Mouse (Mus musculus): ENCODE data around the gene Cpsf3. TPM values are rescaled to one million over a fixed set of nuclear protein-coding genes. Genes with fewer than 3 reads are reported as not detected.

The Cpsf3 gene
- 10 to 100 TPM; 16.7 to 18.8 TPM for total RNA-seq (2021)
- long read RNA-seq, experiment 1, transcript Cpsf3-201 (18 exons, 2,499 nt) = major isoform, 20 of 25 reads
- long read RNA-seq, experiment 1, partial matches to known transcripts = 3 of 25 reads
- long read RNA-seq, experiment 1, other reads (novel, unspliced or antisense) = 1 of 25 reads
- long read RNA-seq, experiment 2, transcript Cpsf3-201 (18 exons, 2,499 nt) = major isoform, 20 of 24 reads
- long read RNA-seq, experiment 2, partial matches to known transcripts = 3 of 24 reads
- long read RNA-seq, experiment 2, other reads (novel, unspliced or antisense) = 1 of 24 reads

DNA sequence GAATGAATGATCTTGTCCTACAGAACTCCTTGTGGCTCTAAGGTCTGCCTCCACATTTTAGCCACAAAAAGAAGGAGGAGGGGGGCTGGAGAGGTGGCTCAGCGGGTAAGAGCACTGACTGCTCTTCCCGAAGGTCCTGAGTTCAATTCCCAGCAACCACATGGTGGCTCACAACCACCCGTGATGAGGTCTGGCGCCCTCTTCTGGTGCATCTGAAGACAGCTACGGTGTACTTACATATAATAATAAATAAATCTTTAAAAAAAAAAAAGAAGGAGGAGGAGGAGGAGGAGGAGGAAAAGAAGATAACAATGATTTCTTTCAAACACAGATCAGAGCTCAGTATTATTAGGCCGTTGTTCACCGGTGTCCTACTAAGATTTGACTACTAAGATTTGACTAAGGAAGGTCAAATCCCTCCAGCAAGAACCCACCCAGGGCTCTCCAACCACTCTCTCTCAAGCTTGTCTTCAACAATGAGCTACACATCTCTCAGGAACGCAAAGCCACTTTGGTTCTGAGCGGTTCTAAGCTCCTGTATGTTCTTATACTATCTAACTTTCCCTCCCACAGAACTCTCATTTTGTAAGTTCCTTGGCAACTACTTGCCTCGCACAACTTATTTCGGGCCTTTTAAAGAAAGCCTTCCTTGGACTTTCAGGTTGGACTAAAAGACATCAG is at the start of gene Cpsf3:
Cpsf3 (plus strand) TSS at position 631 of the 681 bp plus-strand sequence.
- DNase-seq = no peak
- intact Hi-C loops (cut with DNase I) = no loop called here

DNA sequence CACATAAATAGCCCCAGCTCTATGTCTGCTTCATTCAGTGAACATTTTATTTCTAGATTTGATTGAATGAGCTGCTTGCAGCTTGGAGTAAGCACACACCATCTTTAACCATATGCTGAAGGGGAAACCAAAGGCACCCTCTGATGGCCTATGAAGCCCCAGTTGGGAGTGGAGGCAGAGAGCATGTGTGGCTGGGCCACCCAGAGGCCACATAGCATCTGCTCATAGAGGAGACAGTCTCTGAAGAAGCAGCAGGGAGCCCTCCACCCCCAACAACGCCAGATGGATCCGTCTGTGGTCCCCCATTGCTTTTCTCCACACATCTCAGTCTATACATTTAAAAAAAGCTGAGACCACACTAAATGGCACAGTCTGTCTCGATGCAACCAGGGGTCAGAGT is 43.2 kb upstream of the Cpsf3 start:
- no peak for DNase-seq
- intact Hi-C loops (cut with DNase I) = no loop called here

DNA sequence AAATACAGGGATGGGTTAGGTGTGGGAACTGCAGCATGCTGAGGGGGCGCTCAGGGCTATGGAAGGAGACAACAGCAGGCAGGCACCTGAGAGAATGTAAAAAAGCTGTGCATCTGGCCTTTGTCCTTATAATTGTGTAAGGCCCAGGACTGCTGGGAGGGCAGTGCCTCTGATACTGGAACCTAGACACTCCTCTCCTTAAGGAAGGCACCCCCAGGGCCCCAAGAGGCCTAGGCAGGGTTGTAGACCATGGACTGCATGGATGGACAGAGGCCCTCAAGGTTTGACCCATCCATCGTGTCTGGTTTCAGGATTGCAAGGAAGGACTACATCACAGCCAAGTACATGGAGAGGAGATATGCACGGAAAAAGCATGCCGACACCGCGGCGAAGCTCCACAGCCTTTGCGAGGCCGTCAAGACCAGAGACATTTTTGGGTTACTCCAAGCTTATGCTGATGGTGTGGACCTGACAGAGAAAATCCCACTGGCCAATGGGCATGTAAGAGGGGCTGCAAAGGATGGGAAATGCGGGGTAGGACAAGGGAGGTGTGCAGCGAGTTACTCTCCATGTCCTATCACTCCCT is 40.7 kb upstream of the Cpsf3 start:
- DNase-seq = no peak
- intact Hi-C loops (cut with DNase I) = no loop called here

DNA sequence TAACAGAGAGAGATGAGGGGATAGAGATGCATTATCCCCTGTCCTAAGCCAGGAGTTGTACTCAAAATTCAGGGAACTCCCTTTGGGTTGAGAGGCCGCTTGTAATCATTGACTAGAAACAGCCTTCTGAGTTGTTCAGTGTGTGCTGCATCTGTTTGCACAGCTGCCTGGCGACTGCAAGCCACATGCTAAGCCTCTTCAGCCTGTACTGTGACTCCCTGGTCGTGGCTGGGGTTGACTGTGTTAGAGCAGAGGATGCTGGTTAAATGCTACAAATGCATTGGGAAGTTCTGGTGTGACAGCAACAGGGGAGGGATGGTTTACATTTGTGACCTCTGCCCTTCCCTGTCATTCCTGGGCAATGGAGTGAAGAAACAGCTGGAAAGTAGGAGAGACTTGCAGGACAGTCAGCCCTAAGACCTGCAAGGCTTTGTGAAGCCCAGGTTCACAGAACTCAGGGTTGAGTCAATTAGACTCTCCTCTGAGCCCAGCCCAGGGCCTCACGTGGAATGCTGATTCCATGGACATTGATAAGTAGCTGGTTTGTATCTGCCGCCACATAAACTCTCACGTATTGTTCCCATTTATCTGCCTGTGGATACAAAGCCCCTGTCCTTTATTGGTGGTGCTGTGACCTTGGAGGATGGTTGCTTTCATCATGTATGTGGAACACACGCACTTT is 37.3 kb upstream of the Cpsf3 start:
- no peak for DNase-seq
- intact Hi-C loops (cut with DNase I) = no loop called here

DNA sequence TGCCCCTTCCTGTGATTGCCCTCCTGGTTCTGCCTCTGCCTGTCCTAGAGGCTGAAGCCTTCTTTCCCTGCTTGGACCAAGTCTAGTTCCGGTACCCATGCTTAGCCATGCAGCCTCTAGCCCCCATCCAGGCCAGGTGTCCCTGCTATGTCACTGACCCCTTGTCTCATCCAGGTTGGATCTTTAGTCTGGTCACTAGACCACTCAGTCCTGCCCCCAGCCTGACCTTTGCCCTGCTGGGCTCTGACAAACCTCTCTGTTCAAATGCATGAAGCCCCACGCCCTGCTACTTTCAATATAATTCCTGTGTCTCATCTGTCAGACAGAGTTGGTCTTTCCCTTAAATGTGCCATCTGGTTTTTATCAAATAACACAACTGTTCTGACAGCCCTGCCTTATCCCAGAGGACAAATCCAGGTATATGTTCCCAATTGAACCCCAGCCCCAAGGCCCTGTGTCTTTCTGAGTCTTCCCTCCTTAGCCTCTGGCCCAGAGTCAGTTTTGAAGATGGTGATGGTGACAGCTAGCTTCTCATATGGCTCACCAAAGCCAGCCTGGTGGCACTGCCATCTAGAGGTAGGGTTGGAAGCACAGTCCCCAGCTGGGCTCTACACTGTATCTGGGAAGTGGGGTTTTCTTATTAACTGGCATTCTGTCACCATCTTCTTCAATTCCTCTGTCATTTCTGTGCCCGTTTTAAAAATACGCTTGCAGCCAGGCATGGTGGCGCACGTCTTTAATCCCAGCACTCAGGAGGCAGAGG is 24.5 kb upstream of the Cpsf3 start:
- DNase-seq = no peak
- intact Hi-C loops (cut with DNase I) = no loop called here

DNA sequence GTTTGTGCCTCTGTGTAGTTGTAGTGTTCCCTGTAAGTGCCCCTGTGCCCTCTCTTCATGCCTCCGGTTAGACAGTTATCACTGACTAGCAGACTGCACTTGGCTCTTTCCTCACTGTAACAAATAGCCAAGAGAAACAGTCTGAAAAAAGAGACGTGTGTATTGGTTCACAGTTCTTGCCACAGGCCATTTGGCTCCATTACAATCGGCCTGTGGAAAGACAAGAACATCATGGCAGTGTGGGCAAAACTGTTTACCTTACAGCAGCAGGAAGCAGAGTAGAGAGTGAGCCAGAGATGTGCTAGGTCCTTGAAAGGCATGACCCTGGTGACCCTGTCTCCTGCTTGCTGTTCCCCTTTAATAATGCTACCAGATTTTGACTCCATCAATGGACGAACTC is 23.7 kb upstream of the Cpsf3 start:
- DNase-seq = no peak
- intact Hi-C loops (cut with DNase I) = no loop called here

DNA sequence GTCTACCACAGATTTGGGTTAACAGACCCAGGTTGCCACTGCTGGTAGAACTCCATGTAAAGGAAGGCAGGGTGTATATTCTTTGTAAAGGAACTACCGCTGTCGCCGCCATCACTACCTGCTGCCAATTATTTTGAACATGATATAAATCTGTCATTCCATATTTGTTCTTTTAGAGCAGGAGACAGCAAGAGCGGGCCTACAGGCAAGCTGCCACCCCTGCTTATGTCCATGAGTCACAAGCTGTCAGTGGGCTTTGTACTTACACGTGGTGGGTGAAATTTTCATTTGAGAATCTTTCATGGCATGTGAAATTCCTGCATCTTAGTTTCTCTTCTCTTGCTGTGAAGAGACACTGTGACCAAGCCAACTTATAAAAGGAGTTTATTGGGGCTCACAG is 21.9 kb upstream of the Cpsf3 start:
- no peak for DNase-seq
- intact Hi-C loops (cut with DNase I) = no loop called here

DNA sequence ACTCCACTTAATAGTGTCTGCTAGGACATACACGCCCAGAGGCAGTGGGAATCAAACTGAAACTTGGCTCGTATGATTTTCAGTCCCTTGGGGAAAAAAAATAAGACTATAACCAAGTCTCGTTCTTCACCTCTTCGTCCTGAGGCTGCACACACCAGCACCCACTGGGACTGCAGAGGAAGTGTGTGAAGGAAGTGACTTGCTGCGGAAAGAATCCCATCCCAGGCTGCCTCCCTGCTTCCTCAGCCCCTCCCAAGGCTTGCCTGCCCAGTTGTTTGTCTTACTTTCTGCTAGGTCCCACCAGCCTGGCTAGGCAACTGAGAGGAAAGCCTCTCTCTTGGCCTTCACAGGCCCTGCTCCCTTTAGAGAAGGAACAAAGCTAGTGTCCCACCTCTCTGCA is 20.9 kb upstream of the Cpsf3 start:
- DNase-seq = peak; percentile 26
- intact Hi-C loops (cut with DNase I) = no loop called here

DNA sequence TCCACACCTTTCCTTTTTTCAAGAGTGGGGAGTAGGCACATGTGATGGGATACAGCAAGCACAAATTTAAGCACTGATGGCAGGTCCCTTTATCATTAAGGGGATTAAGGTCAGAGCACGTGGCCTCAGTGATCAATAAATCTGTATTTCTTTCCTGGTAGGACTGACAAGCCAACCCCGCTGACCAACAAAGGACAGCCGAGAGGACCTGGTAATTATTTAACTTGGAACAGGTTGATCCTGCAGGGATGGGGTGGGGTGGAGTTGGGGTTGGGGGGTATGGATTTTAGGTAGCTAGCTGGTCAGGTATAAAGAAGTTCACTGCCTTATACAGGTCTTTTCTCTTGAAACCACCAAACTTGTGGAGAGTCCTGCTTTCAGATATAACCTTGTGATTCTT is 20.2 kb upstream of the Cpsf3 start:
- intact Hi-C loops (cut with DNase I) = no loop called here
- no peak for DNase-seq

DNA sequence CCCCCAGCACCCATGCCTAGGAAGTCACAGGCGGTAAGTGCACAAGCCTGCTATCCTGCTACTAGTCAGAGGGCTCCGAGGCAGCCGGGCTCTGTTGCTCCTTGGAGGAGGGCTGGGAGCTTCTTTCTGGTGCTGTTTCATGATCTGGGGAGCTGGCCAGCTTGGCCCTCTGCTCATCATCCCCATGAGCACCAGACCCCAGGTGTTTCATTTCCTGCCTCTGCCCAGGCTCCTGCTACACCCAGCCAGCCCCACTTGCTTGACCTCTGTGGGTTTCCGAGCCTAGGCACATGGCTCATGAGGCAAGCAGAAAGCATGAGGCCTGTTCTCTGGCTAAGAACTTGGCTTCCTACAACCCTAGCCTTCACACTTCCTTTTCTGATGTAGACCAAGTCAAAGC is 19.7 kb upstream of the Cpsf3 start:
- DNase-seq = no peak
- intact Hi-C loops (cut with DNase I) = no loop called here

DNA sequence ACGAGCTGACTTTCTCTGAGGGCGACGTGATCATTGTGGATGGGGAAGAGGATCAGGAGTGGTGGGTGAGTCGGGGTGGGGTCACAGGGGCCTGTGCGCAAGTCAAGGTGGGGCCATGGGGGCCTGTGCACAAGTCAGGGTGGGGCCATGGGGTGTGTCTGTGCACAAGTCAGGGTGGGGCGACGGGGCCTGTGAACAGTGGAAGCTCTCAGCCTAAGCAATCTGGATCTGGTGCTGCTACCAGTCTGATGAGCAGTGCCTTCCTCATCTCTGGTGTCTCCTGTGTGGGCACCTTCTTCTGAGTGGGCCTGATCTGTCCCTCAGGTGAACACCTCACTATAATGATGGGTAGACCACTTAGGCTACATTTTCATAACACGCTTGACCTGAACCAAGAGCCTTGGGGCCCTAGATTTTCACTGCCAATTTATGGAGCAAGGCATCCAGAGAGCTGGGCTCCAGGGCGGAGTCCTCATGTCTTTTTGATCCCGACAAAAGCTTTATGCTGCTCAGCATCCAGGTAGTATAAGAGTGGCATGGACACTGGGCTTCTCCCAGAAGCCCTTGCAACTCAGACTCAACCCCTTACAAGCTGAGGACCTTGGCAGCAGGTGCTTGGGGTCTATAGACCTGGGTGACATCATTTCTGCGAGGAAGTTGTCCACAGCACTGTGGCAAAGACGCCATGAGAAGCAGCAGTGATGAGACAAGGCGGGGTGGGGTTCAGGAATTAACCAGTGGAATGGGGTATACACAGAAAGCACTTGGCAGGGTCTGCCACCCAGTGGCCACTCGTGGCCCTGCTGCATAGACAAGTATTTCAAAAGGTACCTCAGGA is 19.0 kb upstream of the Cpsf3 start:
- intact Hi-C loops (cut with DNase I) = no loop called here
- peak; percentile 23 to 37 for DNase-seq

DNA sequence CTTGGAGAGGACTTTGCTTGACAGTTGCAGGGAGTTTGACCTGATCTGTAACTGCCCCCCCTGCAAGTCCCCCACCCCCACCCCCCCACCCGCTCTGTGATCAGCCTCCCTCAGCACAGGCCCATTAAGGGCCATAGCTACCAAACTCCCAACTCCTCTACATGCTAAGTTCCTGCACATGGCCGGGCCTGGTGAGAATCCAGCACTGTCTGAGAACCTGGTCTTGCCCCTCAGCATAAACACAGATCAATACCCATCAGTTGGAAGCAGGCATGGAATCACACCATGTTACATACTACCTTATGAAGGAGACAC is 18.4 kb upstream of the Cpsf3 start:
- no peak for DNase-seq
- intact Hi-C loops (cut with DNase I) = no loop called here

DNA sequence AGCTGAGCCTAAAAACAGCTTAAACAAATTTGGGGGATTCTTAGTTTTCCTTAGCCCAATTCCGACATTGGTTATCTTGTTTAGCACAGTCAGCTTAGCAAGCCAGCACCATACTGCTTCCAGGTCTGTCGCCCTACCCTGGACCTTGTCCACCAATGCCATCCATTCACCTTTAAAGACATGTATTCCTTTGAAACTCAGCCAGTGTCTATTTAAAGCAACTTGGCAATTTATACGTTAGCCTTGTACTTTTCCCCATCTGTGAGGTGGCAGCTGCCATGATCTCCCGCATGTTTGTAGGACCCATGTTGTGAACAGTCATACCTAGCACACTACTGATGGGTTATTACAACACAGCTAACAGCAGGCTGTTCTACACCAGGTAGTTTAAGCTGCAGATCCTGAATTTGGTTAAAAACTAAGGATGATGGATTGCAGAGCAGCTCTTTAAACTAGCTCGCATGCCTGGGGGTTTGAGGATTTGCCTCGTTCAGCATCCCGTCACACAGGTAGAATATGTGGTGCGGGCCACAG is 17.0 kb upstream of the Cpsf3 start:
- no peak for DNase-seq
- intact Hi-C loops (cut with DNase I) = no loop called here

DNA sequence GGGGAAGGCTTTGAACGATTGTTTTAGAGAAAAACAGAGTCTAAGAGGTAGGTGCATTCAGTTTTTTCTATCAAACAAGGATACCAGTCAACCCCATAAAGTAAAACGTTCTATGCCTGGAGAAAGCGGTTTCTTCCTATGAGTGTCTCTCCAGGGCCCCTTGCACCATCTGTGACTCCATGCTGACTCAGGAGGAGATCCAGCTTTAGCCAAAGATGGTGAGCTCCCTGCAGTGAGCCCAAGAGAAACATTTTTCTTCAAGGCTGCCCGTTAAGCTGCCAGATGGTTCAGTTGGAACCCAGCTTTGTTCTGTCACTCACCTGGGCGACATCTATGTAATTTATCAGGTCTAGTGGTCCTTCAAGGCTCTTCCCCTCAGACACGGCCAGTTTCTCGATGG is 10.7 kb upstream of the Cpsf3 start:
- intact Hi-C loops (cut with DNase I) = no loop called here
- no peak for DNase-seq

DNA sequence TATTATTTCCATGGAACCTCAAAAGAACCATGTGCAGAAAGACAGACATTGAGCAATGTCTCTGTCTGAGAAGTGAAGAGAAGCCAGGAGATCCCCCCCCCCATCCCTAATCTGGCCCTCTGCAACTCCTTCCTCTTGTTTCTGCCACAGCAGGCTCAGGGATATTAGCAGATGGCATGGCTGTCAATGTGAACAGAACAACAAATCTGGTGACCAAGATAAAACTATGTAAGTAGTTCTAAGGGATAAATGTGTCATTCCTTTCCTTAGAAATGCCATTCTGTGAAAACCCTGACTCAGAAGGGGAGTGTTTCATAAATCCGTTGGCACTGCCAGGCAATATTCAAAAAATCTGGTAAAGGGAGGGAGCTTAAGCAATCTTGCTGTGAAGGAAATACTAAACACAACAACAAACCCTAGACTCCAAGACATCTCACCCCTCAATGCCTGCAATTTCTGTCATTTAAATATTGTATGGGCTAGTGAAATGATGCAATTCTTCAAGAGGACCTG is 7.8 kb upstream of the Cpsf3 start:
- intact Hi-C loops (cut with DNase I) = no loop called here
- no peak for DNase-seq

DNA sequence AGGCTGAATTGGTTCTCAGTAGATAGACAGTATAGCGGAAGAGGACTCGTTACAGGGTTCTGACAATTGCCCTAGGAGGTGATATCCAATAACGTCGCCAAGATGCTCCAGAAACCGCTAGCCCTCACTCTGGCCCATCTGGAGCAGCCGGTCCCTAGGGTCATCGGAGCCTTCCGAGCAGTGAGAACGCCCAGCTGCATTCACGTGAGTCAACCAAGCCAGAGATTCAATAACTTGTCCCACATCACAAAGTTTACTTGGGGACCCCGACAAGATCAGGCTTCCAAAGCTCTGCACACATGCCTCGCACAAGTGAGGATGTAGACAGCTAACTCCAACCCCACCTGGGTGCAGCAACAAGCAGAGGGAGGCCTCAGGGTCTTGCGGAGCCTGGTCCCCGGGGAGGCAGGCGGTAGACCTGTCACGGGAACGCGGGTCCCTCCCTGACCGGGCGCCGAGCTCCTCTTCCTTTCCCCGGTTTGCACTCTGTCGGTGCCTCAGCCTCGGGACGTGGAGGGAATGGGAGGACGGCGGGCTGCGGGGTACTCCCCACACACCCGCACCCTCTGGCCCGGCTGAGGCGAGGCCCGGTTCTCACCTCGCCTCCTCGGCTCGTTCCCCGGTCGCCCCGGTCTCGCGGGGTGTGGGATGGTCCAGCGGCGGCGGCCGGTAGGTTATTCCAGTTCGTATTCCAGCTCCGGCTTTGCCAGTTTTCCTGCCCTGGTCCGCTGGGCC is 484 bp downstream of the Cpsf3 start:
- intact Hi-C loops (cut with DNase I) = no loop called here
- DNase-seq = no peak

DNA sequence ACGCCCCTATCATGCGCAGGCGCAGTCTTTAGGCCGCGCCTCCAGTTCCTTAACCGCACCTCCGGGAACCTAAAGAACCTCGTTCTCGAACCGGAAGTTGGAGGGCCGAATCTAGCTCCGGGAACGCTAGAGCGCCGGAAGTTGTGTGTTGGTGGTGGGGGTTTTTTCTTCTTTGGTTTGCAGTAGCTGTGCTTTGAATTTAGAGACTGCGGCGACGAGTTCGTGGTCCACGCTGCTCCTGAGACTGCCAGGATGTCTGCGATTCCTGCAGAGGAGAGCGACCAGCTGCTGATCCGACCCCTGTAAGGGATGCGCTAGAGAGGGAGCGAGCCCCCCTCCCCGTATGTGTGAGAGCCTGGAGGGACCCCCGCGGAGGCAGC is 1.0 kb downstream of the Cpsf3 start, which contains the start of gene Itgb1bp1:
Itgb1bp1 (minus strand) TSS at position 42 of the 380 bp plus-strand sequence.
- DNase-seq = peak; percentile 99
- intact Hi-C loops (cut with DNase I) = no loop called here

DNA sequence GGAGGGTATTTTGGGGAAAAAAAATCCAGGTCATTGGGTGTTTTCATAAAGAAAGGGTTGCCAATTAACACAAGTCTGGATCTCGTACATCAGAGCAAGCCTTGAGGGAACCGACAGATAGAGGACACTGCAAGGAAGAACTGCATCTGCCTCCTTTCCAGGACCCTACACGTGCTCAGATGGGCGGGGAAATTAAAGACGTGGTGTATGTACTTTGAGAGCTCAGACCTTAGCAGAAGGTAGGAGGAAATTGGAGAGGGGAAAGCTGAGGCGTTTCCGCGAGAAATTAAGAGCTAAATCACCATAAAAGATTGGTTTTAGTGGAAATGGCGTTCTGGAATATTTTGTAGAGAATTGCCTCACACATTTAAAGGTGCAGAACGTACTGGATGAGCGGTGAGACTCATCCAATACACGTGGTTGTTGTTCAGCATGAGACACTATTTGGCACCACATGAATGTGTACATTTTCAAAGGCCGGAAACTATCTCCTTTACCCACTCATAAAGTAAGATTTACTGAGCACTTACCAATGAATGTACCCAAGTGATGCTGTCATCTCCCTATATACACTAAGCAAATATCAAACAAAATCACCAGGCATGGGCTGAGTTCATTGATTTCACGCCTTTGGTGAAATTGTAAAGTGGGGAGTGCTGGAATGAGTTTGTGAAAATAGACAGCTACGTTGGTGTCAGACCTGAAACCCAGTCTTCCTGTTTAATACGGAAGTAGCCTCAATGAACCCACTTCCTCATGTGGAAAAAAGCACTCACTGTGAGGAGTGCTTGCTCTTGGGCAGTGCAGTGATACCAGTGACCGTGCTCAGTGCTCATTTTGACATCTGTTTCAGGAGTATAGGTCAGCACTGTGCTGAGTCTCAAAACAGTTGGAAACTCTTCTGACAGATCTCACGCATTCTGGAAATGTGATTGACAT is 1.8 kb downstream of the Cpsf3 start:
- intact Hi-C loops (cut with DNase I) = no loop called here
- DNase-seq = no peak

Measured in gastrocnemius, postnatal 36 days (tissue).